Mouse (Mus musculus): ENCODE measurements around the gene Kcnmb4. TPM values are rescaled to one million over a fixed set of nuclear protein-coding genes. Genes with fewer than 3 reads are reported as not detected.

Kcnmb4 gene
- polyA plus RNA-seq, 1 experiment from 2014 or later = 7.0 TPM

- H3K9me3 ChIP-seq (ENCODE audit: control insufficient read depth, low read depth, low read length) = no peaks in the 10 kb centered on the region
These were observed 28.9 kb downstream of the Kcnmb4 start for GRCm38 (mm10) chr10:116444826-116445225.

GRCm38 (mm10) chr10:116444371-116444770 lies 29.3 kb downstream of the Kcnmb4 start:
- Histone ChIP-seq H3K4me2 (replicated peaks; ENCODE audit: low read depth, low read length) (no peak overlapping the region), H3K4me1 (ENCODE audit: control insufficient read depth, insufficient read depth, low read length) (no peaks in the 10 kb centered on the region), H3K4me3 (ENCODE audit: low read depth, low read length) (no peak overlapping the region), H3K27ac (ENCODE audit: low read length) (no peak overlapping the region), H3K27me3 (ENCODE audit: control insufficient read depth, insufficient read depth, low read length) (no peaks in the 10 kb centered on the region), H3K9me3 (ENCODE audit: control insufficient read depth, low read depth, low read length) (peaks cover under 1% of the 10 kb centered on the region; the same call in 1 of the 2 replicates), H3K9ac (replicated peaks; ENCODE audit: low read depth, low read length) (no peak overlapping the region), H3K36me3 (ENCODE audit: control insufficient read depth, insufficient read depth, low read length) (no peaks in the 10 kb centered on the region)
- 93% methylated on average over 10 of the region's 10 CpGs for WGBS
- no peak for ATAC-seq (ENCODE audit: insufficient number of reproducible peaks, insufficient read depth, low FRiP score, low read depth)

More at GRCm38 (mm10) chr10:116444826-116445225, 28.9 kb downstream of the Kcnmb4 start:
- H3K27me3 ChIP-seq (ENCODE audit: control insufficient read depth, insufficient read depth, low read length) = no peaks in the 10 kb centered on the region
- no peak overlapping the region for H3K27ac ChIP-seq (ENCODE audit: low read length)
- H3K36me3 ChIP-seq (ENCODE audit: control insufficient read depth, insufficient read depth, low read length) = no peaks in the 10 kb centered on the region
- H3K4me1 ChIP-seq (ENCODE audit: control insufficient read depth, insufficient read depth, low read length) = no peaks in the 10 kb centered on the region
- no peak for ATAC-seq (ENCODE audit: insufficient number of reproducible peaks, insufficient read depth, low FRiP score, low read depth)
- H3K4me2 ChIP-seq (replicated peaks; ENCODE audit: low read depth, low read length) = no peak overlapping the region
- H3K9ac ChIP-seq (replicated peaks; ENCODE audit: low read depth, low read length) = no peak overlapping the region
- WGBS = 92% methylated on average over 8 of the region's 8 CpGs
- H3K4me3 ChIP-seq (ENCODE audit: low read depth, low read length) = no peak overlapping the region

GRCm38 (mm10) chr10:116440946-116441345 lies 32.7 kb downstream of the Kcnmb4 start:
- 95% methylated on average over 7 of the region's 7 CpGs for WGBS
- Histone ChIP-seq H3K36me3 (ENCODE audit: control insufficient read depth, insufficient read depth, low read length) (no peaks in the 10 kb centered on the region), H3K9ac (replicated peaks; ENCODE audit: low read depth, low read length) (no peak overlapping the region), H3K27ac (ENCODE audit: low read length) (no peak overlapping the region), H3K4me2 (replicated peaks; ENCODE audit: low read depth, low read length) (no peak overlapping the region), H3K9me3 (ENCODE audit: control insufficient read depth, low read depth, low read length) (peaks cover 9% of the 10 kb centered on the region; the same call in 1 of the 2 replicates), H3K27me3 (ENCODE audit: control insufficient read depth, insufficient read depth, low read length) (no peaks in the 10 kb centered on the region), H3K4me3 (ENCODE audit: low read depth, low read length) (no peak overlapping the region), H3K4me1 (ENCODE audit: control insufficient read depth, insufficient read depth, low read length) (no peaks in the 10 kb centered on the region)
- ATAC-seq (ENCODE audit: insufficient number of reproducible peaks, insufficient read depth, low FRiP score, low read depth) = no peak

- Histone ChIP-seq H3K4me2 (replicated peaks; ENCODE audit: low read depth, low read length) (no peak overlapping the region), H3K9me3 (ENCODE audit: control insufficient read depth, low read depth, low read length) (peaks cover 9% of the 10 kb centered on the region; the same call in 1 of the 2 replicates), H3K4me3 (ENCODE audit: low read depth, low read length) (no peak overlapping the region), H3K36me3 (ENCODE audit: control insufficient read depth, insufficient read depth, low read length) (no peaks in the 10 kb centered on the region), H3K4me1 (ENCODE audit: control insufficient read depth, insufficient read depth, low read length) (no peaks in the 10 kb centered on the region), H3K9ac (replicated peaks; ENCODE audit: low read depth, low read length) (no peak overlapping the region), H3K27me3 (ENCODE audit: control insufficient read depth, insufficient read depth, low read length) (no peaks in the 10 kb centered on the region), H3K27ac (ENCODE audit: low read length) (no peak overlapping the region)
- ATAC-seq (ENCODE audit: insufficient number of reproducible peaks, insufficient read depth, low FRiP score, low read depth) = no peak
- whole genome bisulfite sequencing = 91% methylated on average over 10 of the region's 10 CpGs
These were observed 33.6 kb downstream of the Kcnmb4 start for GRCm38 (mm10) chr10:116440088-116440487.

GRCm38 (mm10) chr10:116435455-116435854 lies 38.2 kb downstream of the Kcnmb4 start:
- H3K36me3 ChIP-seq (ENCODE audit: control insufficient read depth, insufficient read depth, low read length) = no peaks in the 10 kb centered on the region
- no peak for ATAC-seq (ENCODE audit: insufficient number of reproducible peaks, insufficient read depth, low FRiP score, low read depth)
- no peak overlapping the region for H3K4me2 ChIP-seq (replicated peaks; ENCODE audit: low read depth, low read length)
- H3K9me3 ChIP-seq (ENCODE audit: control insufficient read depth, low read depth, low read length) = peaks cover 9% of the 10 kb centered on the region; the same call in 1 of the 2 replicates
- H3K4me1 ChIP-seq (ENCODE audit: control insufficient read depth, insufficient read depth, low read length) = no peaks in the 10 kb centered on the region
- no peak overlapping the region for H3K9ac ChIP-seq (replicated peaks; ENCODE audit: low read depth, low read length)
- no peaks in the 10 kb centered on the region for H3K27me3 ChIP-seq (ENCODE audit: control insufficient read depth, insufficient read depth, low read length)
- H3K27ac ChIP-seq (ENCODE audit: low read length) = no peak overlapping the region
- no peak overlapping the region for H3K4me3 ChIP-seq (ENCODE audit: low read depth, low read length)
- 71% methylated on average over 12 of the region's 12 CpGs for WGBS

- Histone ChIP-seq H3K27me3 (ENCODE audit: control insufficient read depth, insufficient read depth, low read length) (no peaks in the 10 kb centered on the region), H3K27ac (ENCODE audit: low read length) (no peak overlapping the region), H3K4me1 (ENCODE audit: control insufficient read depth, insufficient read depth, low read length) (no peaks in the 10 kb centered on the region), H3K36me3 (ENCODE audit: control insufficient read depth, insufficient read depth, low read length) (no peaks in the 10 kb centered on the region), H3K9me3 (ENCODE audit: control insufficient read depth, low read depth, low read length) (no peaks in the 10 kb centered on the region), H3K4me2 (replicated peaks; ENCODE audit: low read depth, low read length) (no peak overlapping the region), H3K4me3 (ENCODE audit: low read depth, low read length) (no peak overlapping the region), H3K9ac (replicated peaks; ENCODE audit: low read depth, low read length) (no peak overlapping the region)
- ATAC-seq (ENCODE audit: insufficient number of reproducible peaks, insufficient read depth, low FRiP score, low read depth) = no peak
- 91% methylated on average over 7 of the region's 7 CpGs for WGBS
These were observed 41.3 kb downstream of the Kcnmb4 start for GRCm38 (mm10) chr10:116432421-116432820.

- no peak overlapping the region for H3K4me2 ChIP-seq (replicated peaks; ENCODE audit: low read depth, low read length)
- no peaks in the 10 kb centered on the region for H3K36me3 ChIP-seq (ENCODE audit: control insufficient read depth, insufficient read depth, low read length)
- 92% methylated on average over 26 of the region's 26 CpGs for WGBS
- no peaks in the 10 kb centered on the region for H3K9me3 ChIP-seq (ENCODE audit: control insufficient read depth, low read depth, low read length)
- H3K27ac ChIP-seq (ENCODE audit: low read length) = no peak overlapping the region
- no peaks in the 10 kb centered on the region for H3K27me3 ChIP-seq (ENCODE audit: control insufficient read depth, insufficient read depth, low read length)
- no peak for ATAC-seq (ENCODE audit: insufficient number of reproducible peaks, insufficient read depth, low FRiP score, low read depth)
- H3K4me1 ChIP-seq (ENCODE audit: control insufficient read depth, insufficient read depth, low read length) = no peaks in the 10 kb centered on the region
- H3K4me3 ChIP-seq (ENCODE audit: low read depth, low read length) = no peak overlapping the region
- no peak overlapping the region for H3K9ac ChIP-seq (replicated peaks; ENCODE audit: low read depth, low read length)
These were observed 45.5 kb downstream of the Kcnmb4 start for GRCm38 (mm10) chr10:116428026-116428780.

- Histone ChIP-seq H3K36me3 (ENCODE audit: control insufficient read depth, insufficient read depth, low read length) (no peaks in the 10 kb centered on the region), H3K4me3 (ENCODE audit: low read depth, low read length) (no peak overlapping the region), H3K27me3 (ENCODE audit: control insufficient read depth, insufficient read depth, low read length) (no peaks in the 10 kb centered on the region), H3K9ac (replicated peaks; ENCODE audit: low read depth, low read length) (no peak overlapping the region), H3K27ac (ENCODE audit: low read length) (no peak overlapping the region), H3K4me1 (ENCODE audit: control insufficient read depth, insufficient read depth, low read length) (no peaks in the 10 kb centered on the region), H3K9me3 (ENCODE audit: control insufficient read depth, low read depth, low read length) (no peaks in the 10 kb centered on the region), H3K4me2 (replicated peaks; ENCODE audit: low read depth, low read length) (no peak overlapping the region)
- no peak for ATAC-seq (ENCODE audit: insufficient number of reproducible peaks, insufficient read depth, low FRiP score, low read depth)
- 87% methylated on average over 7 of the region's 7 CpGs for WGBS
These were observed 47.5 kb downstream of the Kcnmb4 start for GRCm38 (mm10) chr10:116426176-116426575.

GRCm38 (mm10) chr10:116424921-116425320 lies 48.8 kb downstream of the Kcnmb4 start:
- WGBS = 84% methylated on average over 6 of the region's 6 CpGs
- H3K36me3 ChIP-seq (ENCODE audit: control insufficient read depth, insufficient read depth, low read length) = no peaks in the 10 kb centered on the region
- H3K4me1 ChIP-seq (ENCODE audit: control insufficient read depth, insufficient read depth, low read length) = no peaks in the 10 kb centered on the region
- H3K27ac ChIP-seq (ENCODE audit: low read length) = no peak overlapping the region
- no peak for ATAC-seq (ENCODE audit: insufficient number of reproducible peaks, insufficient read depth, low FRiP score, low read depth)
- no peak overlapping the region for H3K4me3 ChIP-seq (ENCODE audit: low read depth, low read length)
- H3K4me2 ChIP-seq (replicated peaks; ENCODE audit: low read depth, low read length) = no peak overlapping the region
- H3K27me3 ChIP-seq (ENCODE audit: control insufficient read depth, insufficient read depth, low read length) = no peaks in the 10 kb centered on the region
- H3K9me3 ChIP-seq (ENCODE audit: control insufficient read depth, low read depth, low read length) = no peaks in the 10 kb centered on the region
- H3K9ac ChIP-seq (replicated peaks; ENCODE audit: low read depth, low read length) = no peak overlapping the region
